ENCODE assay signal across 16 mouse cellular contexts in genomic region chr11:95829526-95830050, GRCm38 (mm10). TPM values are rescaled to one million over a fixed set of nuclear protein-coding genes. Genes with fewer than 3 reads are reported as not detected.
A peak's percentile ranks its signal among the peaks of the same experiment; 100 is the strongest.
DNase-seq lines count a peak whose midpoint lies in the region; ATAC-seq and TF ChIP-seq lines count a peak whose summit lies in the region.
"Had no signal": no experiment of that assay in that cellular context is flagged by ENCODE, and none has a peak within 500 bp of the region (broad histone marks: within the 10 kb centered on the region; RNA-seq: fewer than 3 reads in every experiment).

No protein-coding gene starts in this region.

- intact Hi-C loops in heart, adult 2 months (cut with DNase I): loop anchor here (2.0 kb wide), 1 partner anchor 59 kb away; no protein-coding TSS in a partner anchor

- H3K36me3 ChIP-seq in heart, embryonic 11.5 days (ENCODE audit: control insufficient read depth, insufficient read depth, low read length): no peaks in the 10 kb centered on the region; the same call in 1 of the 2 replicates
- H3K36me3 ChIP-seq in heart, adult 2 months (ENCODE audit: control insufficient read depth, insufficient read depth, low read length): no peaks in the 10 kb centered on the region
- H3K36me3 ChIP-seq in limb, embryonic 13.5 days: no peaks in the 10 kb centered on the region
- no peaks in the 10 kb centered on the region for H3K36me3 ChIP-seq in limb, embryonic 10.5 days
- no peaks in the 10 kb centered on the region for H3K36me3 ChIP-seq in limb, embryonic 14.5 days (ENCODE audit: control insufficient read depth, insufficient read depth, low read length)
- H3K36me3 ChIP-seq in hindbrain, embryonic 10.5 days: no peaks in the 10 kb centered on the region
- H3K36me3 ChIP-seq: hindbrain, embryonic 15.5 days; neural tube, embryonic 13.5 days had no signal

- TF ChIP-seq CTCF in heart, adult 2 months (IDR thresholded peaks at IDR 0.05): no peak

- no peak for TF ChIP-seq POLR2A in heart, adult 2 months (IDR thresholded peaks at IDR 0.05; ENCODE audit: insufficient read depth, low read depth, low read length)
- no peak for TF ChIP-seq POLR2A in limb, embryonic 14.5 days (IDR thresholded peaks at IDR 0.05; ENCODE audit: borderline replicate concordance, extremely low read depth, insufficient read depth, insufficient read length)

- H3K27me3 ChIP-seq in heart, embryonic 11.5 days (ENCODE audit: control insufficient read depth, insufficient read depth, low read length): peaks cover 68% of the 10 kb centered on the region
- H3K27me3 ChIP-seq in heart, adult 2 months (ENCODE audit: control insufficient read depth, insufficient read depth, low read length): no peaks in the 10 kb centered on the region
- peaks cover 99% of the 10 kb centered on the region for H3K27me3 ChIP-seq in limb, embryonic 13.5 days
- peaks cover 100% of the 10 kb centered on the region for H3K27me3 ChIP-seq in limb, embryonic 10.5 days (ENCODE audit: low read depth, poor library complexity, severe bottlenecking)
- peaks cover 92% of the 10 kb centered on the region for H3K27me3 ChIP-seq in limb, embryonic 14.5 days (ENCODE audit: control insufficient read depth, insufficient read depth, low read length)
- H3K27me3 ChIP-seq in hindbrain, embryonic 10.5 days (ENCODE audit: insufficient read depth, poor library complexity, severe bottlenecking): peaks cover 99% of the 10 kb centered on the region

- H3K27ac ChIP-seq in heart, embryonic 11.5 days (ENCODE audit: low read depth, low read length): no peak overlapping the region
- H3K27ac ChIP-seq in heart, adult 2 months: no peak overlapping the region
- H3K27ac ChIP-seq in limb, embryonic 13.5 days: no peak overlapping the region
- no peak overlapping the region for H3K27ac ChIP-seq in limb, embryonic 10.5 days
- H3K27ac ChIP-seq in limb, embryonic 14.5 days (replicated peaks; ENCODE audit: low read depth, low read length): no peak overlapping the region
- H3K27ac ChIP-seq in hindbrain, embryonic 10.5 days: no peak overlapping the region
- H3K27ac ChIP-seq: hindbrain, embryonic 15.5 days; macrophage; neural tube, embryonic 13.5 days had no signal

- H3K4me1 ChIP-seq in heart, embryonic 11.5 days (ENCODE audit: control insufficient read depth, insufficient read depth, low read length): peaks cover 43% of the 10 kb centered on the region
- peaks cover 20% of the 10 kb centered on the region for H3K4me1 ChIP-seq in heart, adult 2 months (ENCODE audit: control insufficient read depth, insufficient read depth, low read length)
- H3K4me1 ChIP-seq in limb, embryonic 13.5 days: peaks cover 35% of the 10 kb centered on the region
- peaks cover 44% of the 10 kb centered on the region for H3K4me1 ChIP-seq in limb, embryonic 10.5 days
- peaks cover 14% of the 10 kb centered on the region for H3K4me1 ChIP-seq in limb, embryonic 14.5 days (ENCODE audit: control insufficient read depth, insufficient read depth, low read length)
- peaks cover 64% of the 10 kb centered on the region for H3K4me1 ChIP-seq in hindbrain, embryonic 10.5 days (replicated peaks)

- H3K9me3 ChIP-seq in heart, embryonic 11.5 days (replicated peaks; ENCODE audit: control insufficient read depth, low read length): no peaks in the 10 kb centered on the region
- no peaks in the 10 kb centered on the region for H3K9me3 ChIP-seq in limb, embryonic 13.5 days
- H3K9me3 ChIP-seq in limb, embryonic 10.5 days (replicated peaks): no peaks in the 10 kb centered on the region
- H3K9me3 ChIP-seq in limb, embryonic 14.5 days (ENCODE audit: control insufficient read depth, low read length): no peaks in the 10 kb centered on the region
- no peaks in the 10 kb centered on the region for H3K9me3 ChIP-seq in hindbrain, embryonic 10.5 days
- H3K9me3 ChIP-seq: hindbrain, embryonic 15.5 days; neural tube, embryonic 13.5 days had no signal

- 33% methylated on average over 4 of the region's 4 CpGs for WGBS in heart, embryonic 11.5 days (ENCODE audit: insufficient replicate concordance)
- 57% methylated on average over 4 of the region's 4 CpGs for WGBS in heart, adult 2 months
- 29% methylated on average over 4 of the region's 4 CpGs for WGBS in limb, embryonic 13.5 days
- WGBS in limb, embryonic 10.5 days: 17% methylated on average over 4 of the region's 4 CpGs
- 29% methylated on average over 4 of the region's 4 CpGs for WGBS in limb, embryonic 14.5 days
- 30% methylated on average over 4 of the region's 4 CpGs for WGBS in hindbrain, embryonic 10.5 days

- H3K9ac ChIP-seq in heart, embryonic 11.5 days (ENCODE audit: low read depth, low read length): no peak overlapping the region
- H3K9ac ChIP-seq in heart, adult 2 months (ENCODE audit: low read depth, low read length): no peak overlapping the region
- H3K9ac ChIP-seq in limb, embryonic 13.5 days: no peak overlapping the region
- no peak overlapping the region for H3K9ac ChIP-seq in limb, embryonic 14.5 days (ENCODE audit: low read depth, low read length, severe bottlenecking)
- H3K9ac ChIP-seq: hindbrain, embryonic 15.5 days had no signal

- H3K4me2 ChIP-seq in heart, embryonic 11.5 days: no peak overlapping the region
- peak overlapping the region; percentile 60; the same call in 1 of the 2 replicates for H3K4me2 ChIP-seq in limb, embryonic 13.5 days (replicated peaks)
- no peak overlapping the region for H3K4me2 ChIP-seq in limb, embryonic 14.5 days (replicated peaks; ENCODE audit: low read depth, low read length, severe bottlenecking)

- no peaks in the 10 kb centered on the region for H3K79me2 ChIP-seq in heart, adult 2 months (replicated peaks; ENCODE audit: control insufficient read depth, insufficient read depth, low read length)

- no peak for DNase-seq in heart, adult 2 months
- DNase-seq in limb, embryonic 10.5 days (ENCODE audit: low spot score): no peak
- DNase-seq in thymus, postnatal 14 days: peak; percentile 38
- DNase-seq in thymus, adult 18-20 months: no peak
- DNase-seq in limb, embryonic 14.5 days (ENCODE audit: low spot score): no peak
- DNase-seq in hindbrain, embryonic 10.5 days (ENCODE audit: low spot score): no peak
- DNase-seq: adrenal gland, adult 8-10 months had no signal

- ATAC-seq in heart, embryonic 11.5 days (replicated peaks; ENCODE audit: insufficient number of reproducible peaks, low FRiP score, low TSS enrichment): no peak
- ATAC-seq in limb, embryonic 13.5 days (ENCODE audit: low FRiP score, low read depth): no peak
- ATAC-seq in limb, embryonic 14.5 days (ENCODE audit: low FRiP score, low read depth): no peak
- ATAC-seq: intestine, postnatal 0 days had no signal

- no peak for TF ChIP-seq EP300 in heart, adult 2 months (IDR thresholded peaks at IDR 0.05; ENCODE audit: insufficient read depth, low read depth, low read length)

- H3K4me3 ChIP-seq in heart, embryonic 11.5 days (ENCODE audit: low read depth, low read length): peak overlapping the region; percentile 41; the same call in 1 of the 2 replicates
- no peak overlapping the region for H3K4me3 ChIP-seq in heart, adult 2 months
- H3K4me3 ChIP-seq in limb, embryonic 13.5 days: peak overlapping the region; percentile 38; the same call in 1 of the 2 replicates
- H3K4me3 ChIP-seq in limb, embryonic 10.5 days: no peak overlapping the region
- peak overlapping the region; percentile 33; the same call in 1 of the 2 replicates for H3K4me3 ChIP-seq in limb, embryonic 14.5 days (replicated peaks; ENCODE audit: low read length)
- no peak overlapping the region for H3K4me3 ChIP-seq in hindbrain, embryonic 10.5 days

RNA-seq across cellular contexts. Expression of gene Phospho1, which starts 5.3 kb away (rescaled TPM):
- 1.1 TPM in 1 of 2 replicates, not detected in the other for polyA plus RNA-seq in heart, embryonic 11.5 days (2014; fragmentation: Nextera tagmentation; extraction: Ambion mirVana)
- total RNA-seq in heart, adult 2 months (2021): 100 to 1,000 TPM; 181 to 206 TPM
- 193 and 244 TPM in 2 replicates for polyA plus RNA-seq in heart, adult 2 months (2012; rRNA removed)
- 0.26 and 0.89 TPM in 2 replicates for polyA plus RNA-seq in limb, embryonic 13.5 days (2015; fragmentation: Nextera tagmentation; extraction: Ambion mirVana)
- polyA plus RNA-seq in limb, embryonic 10.5 days (2016; fragmentation: Nextera tagmentation; extraction: Ambion mirVana): not detected in 2 replicates
- 35.5 and 59.3 TPM in 2 replicates for polyA plus RNA-seq in limb, embryonic 14.5 days (2012; rRNA removed)
- polyA plus RNA-seq in limb, embryonic 14.5 days (2014; fragmentation: Nextera tagmentation; extraction: Ambion mirVana): 2.4 and 2.5 TPM in 2 replicates
- polyA plus RNA-seq in hindbrain, embryonic 10.5 days (2016; fragmentation: Nextera tagmentation; extraction: Ambion mirVana): 0.42 and 0.86 TPM in 2 replicates
- polyA plus RNA-seq: forebrain, embryonic 11.5 days; lung, embryonic 14.5 days; midbrain, embryonic 11.5 days; neural tube, embryonic 13.5 days had no signal

RNA-seq across cellular contexts. Expression of gene Gngt2, which starts 7.4 kb away (rescaled TPM):
- polyA plus RNA-seq in heart, embryonic 11.5 days (2014; fragmentation: Nextera tagmentation; extraction: Ambion mirVana): 43.1 and 44.6 TPM in 2 replicates
- total RNA-seq in heart, adult 2 months (2021): 10 to 100 TPM; 19.0 to 24.4 TPM
- 10.2 and 12.4 TPM in 2 replicates for polyA plus RNA-seq in heart, adult 2 months (2012; rRNA removed)
- polyA plus RNA-seq in limb, embryonic 13.5 days (2015; fragmentation: Nextera tagmentation; extraction: Ambion mirVana): 11.2 and 12.0 TPM in 2 replicates
- 8.9 and 9.3 TPM in 2 replicates for polyA plus RNA-seq in limb, embryonic 10.5 days (2016; fragmentation: Nextera tagmentation; extraction: Ambion mirVana)
- 5.1 and 10.0 TPM in 2 replicates for polyA plus RNA-seq in limb, embryonic 14.5 days (2012; rRNA removed)
- 12.4 and 14.0 TPM in 2 replicates for polyA plus RNA-seq in limb, embryonic 14.5 days (2014; fragmentation: Nextera tagmentation; extraction: Ambion mirVana)
- polyA plus RNA-seq in hindbrain, embryonic 10.5 days (2016; fragmentation: Nextera tagmentation; extraction: Ambion mirVana): 7.9 and 8.4 TPM in 2 replicates

RNA-seq across cellular contexts. Expression of gene Abi3, which starts 12.7 kb away (rescaled TPM):
- polyA plus RNA-seq in heart, embryonic 11.5 days (2014; fragmentation: Nextera tagmentation; extraction: Ambion mirVana): 11.5 and 21.1 TPM in 2 replicates
- 10 to 100 TPM in 1 of 2 experiments, 1 to 10 TPM in 1; 7.9 to 11.4 TPM for total RNA-seq in heart, adult 2 months (2021)
- polyA plus RNA-seq in heart, adult 2 months (2012; rRNA removed): 16.3 and 23.2 TPM in 2 replicates
- polyA plus RNA-seq in limb, embryonic 13.5 days (2015; fragmentation: Nextera tagmentation; extraction: Ambion mirVana): 5.4 and 5.5 TPM in 2 replicates
- polyA plus RNA-seq in limb, embryonic 10.5 days (2016; fragmentation: Nextera tagmentation; extraction: Ambion mirVana): 4.0 and 4.4 TPM in 2 replicates
- polyA plus RNA-seq in limb, embryonic 14.5 days (2012; rRNA removed): 7.8 and 11.9 TPM in 2 replicates
- 2.5 and 5.5 TPM in 2 replicates for polyA plus RNA-seq in limb, embryonic 14.5 days (2014; fragmentation: Nextera tagmentation; extraction: Ambion mirVana)
- 3.5 and 4.4 TPM in 2 replicates for polyA plus RNA-seq in hindbrain, embryonic 10.5 days (2016; fragmentation: Nextera tagmentation; extraction: Ambion mirVana)

Comparison
In these comparisons a context has a peak if more than half of its experiments do, and no peak if none do; other contexts are left out.
1. H3K4me3 ChIP-seq: peak in heart, embryonic 11.5 days (single experiment), limb, embryonic 13.5 days (single experiment) and limb, embryonic 14.5 days (single experiment); none in heart, adult 2 months (single experiment), limb, embryonic 10.5 days (single experiment) and hindbrain, embryonic 10.5 days (single experiment).